Mouse (Mus musculus) embryonic fibroblast, embryonic 13.5 days (primary cell): ENCODE data around the gene Cerkl.

Experiments
- CTCF ChIP-seq: IDR thresholded peaks from 2 replicates; pipeline ENCODE4 v1.5.1; 2011; ENCODE audit warnings: mild to moderate bottlenecking, control low read depth, low read length, moderate library complexity, borderline replicate concordance; ENCODE audit not compliant: insufficient read depth
- POLR2A ChIP-seq: IDR thresholded peaks from 2 replicates; pipeline ENCODE4 v1.6.1; 2011; ENCODE audit warnings: low read depth, mild to moderate bottlenecking, control low read depth, low read length, moderate library complexity

DNA sequence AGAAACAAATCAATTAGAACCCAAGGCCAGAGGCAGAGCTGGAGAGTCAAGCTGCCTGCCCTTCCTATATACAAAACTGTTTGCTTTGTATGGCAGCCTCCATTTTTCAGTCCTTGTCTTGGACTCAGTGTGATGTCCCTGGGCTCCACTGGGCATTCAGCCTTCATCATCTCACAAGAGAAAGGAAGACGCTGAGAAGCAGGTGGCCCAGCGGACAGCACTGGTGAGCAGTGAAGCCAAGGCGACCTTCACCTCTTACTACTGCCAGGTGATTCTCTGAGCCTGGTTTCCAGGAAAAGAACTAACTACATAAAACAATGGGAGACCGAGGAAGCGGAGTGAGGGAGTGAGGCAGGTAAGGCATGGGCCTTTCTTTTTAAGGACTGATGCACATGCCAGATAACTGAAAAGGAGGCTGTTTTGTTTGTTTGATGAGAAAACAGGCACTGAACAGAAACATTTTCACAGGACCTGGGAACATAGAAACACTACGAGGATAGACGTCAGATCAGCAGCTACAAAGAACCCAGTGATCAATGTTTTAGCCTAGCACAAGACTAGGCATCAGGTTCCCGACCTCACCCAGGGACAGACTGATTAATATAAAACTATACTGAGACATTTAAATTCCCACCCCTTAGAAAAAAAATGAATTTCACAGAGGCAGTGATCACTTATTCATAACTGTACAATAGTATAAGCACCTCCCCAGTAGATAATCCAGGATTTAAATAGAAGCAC lies 78.1 kb downstream of the Cerkl start:
- TF ChIP-seq CTCF (no peak), POLR2A (no peak)
